Mouse (Mus musculus) liver, embryonic 14.5 days (tissue): ENCODE measurements around the gene Bend3.

Source experiments
- CTCF ChIP-seq: IDR thresholded peaks from 2 replicates; pipeline ENCODE4 v1.5.1; 2016; ENCODE audit warnings: antibody characterized with exemption, low read depth, control low read depth
- EP300 ChIP-seq: IDR thresholded peaks from 2 replicates; pipeline ENCODE4 v1.6.1; 2016; ENCODE audit warnings: antibody characterized with exemption, low read depth

DNA sequence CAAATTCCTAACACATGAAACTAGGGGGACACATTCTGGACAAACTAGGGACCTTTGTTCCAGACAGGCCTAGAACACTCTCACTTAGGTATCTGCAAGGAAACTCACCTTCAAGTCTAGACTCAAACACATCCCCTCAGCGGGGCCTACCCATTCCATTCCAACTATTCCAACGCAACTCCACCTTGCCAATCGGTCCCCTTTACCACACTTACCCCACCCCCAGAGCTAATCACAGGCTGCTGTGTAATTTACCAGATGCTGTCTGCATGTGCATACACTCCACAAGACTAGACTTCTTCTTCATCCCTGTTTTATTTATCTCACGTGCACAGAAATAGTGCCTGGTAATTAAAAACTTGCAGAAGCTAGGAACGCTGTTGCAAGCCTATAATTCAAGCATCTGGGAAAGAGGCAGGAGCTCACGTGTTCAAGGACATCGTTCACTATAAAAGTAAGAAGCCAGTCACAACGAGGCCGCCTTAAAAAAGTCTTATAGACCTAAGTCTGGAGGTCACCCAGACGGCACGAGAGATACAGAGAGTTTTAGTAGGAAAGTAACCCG is 61.2 kb downstream of the Bend3 start:
- no peak for TF ChIP-seq CTCF
- TF ChIP-seq EP300 = no peak
